Comparison of ENCODE assay signal across 8 mouse cellular contexts in the genomic region with DNA sequence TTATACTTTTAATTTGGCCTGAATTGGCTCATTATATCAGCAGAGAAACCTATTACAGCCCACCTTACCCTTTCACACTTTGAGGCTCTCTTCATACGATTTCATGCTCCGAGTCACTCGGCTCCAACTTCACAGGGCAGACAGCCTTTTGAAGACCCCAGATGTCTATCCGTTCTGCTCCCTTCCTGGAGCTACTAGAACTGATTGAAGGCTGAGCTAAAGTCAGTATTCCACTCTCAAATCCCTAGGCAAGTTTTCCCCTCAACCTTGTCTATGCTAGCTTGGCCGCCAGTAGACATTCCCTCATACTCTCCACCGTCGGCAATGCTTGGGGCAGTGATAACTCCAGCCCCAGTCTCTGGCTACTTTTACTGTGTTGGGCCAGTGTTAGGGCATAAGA. TPM values are rescaled to one million over a fixed set of nuclear protein-coding genes. Genes with fewer than 3 reads are reported as not detected.
DNase-seq lines count a peak whose midpoint lies in the region; ATAC-seq and TF ChIP-seq lines count a peak whose summit lies in the region.

No protein-coding gene starts in this region.

- no peak for TF ChIP-seq CTCF in hindbrain, postnatal 0 days (IDR thresholded peaks at IDR 0.05; ENCODE audit: low read depth)

- peaks cover 66% of the 10 kb centered on the region for H3K4me1 ChIP-seq in heart, embryonic 13.5 days
- peaks cover 67% of the 10 kb centered on the region for H3K4me1 ChIP-seq in midbrain, embryonic 12.5 days
- H3K4me1 ChIP-seq in midbrain, embryonic 15.5 days: peaks cover 53% of the 10 kb centered on the region
- H3K4me1 ChIP-seq in hindbrain, postnatal 0 days (ENCODE audit: insufficient read depth, low read length): peaks cover 24% of the 10 kb centered on the region
- H3K4me1 ChIP-seq in stomach, embryonic 14.5 days (ENCODE audit: control insufficient read depth, insufficient read depth, low read length): peaks cover 45% of the 10 kb centered on the region

- H3K36me3 ChIP-seq in heart, embryonic 13.5 days: peaks cover 5% of the 10 kb centered on the region
- peaks cover under 1% of the 10 kb centered on the region; the same call in 1 of the 2 replicates for H3K36me3 ChIP-seq in midbrain, embryonic 12.5 days
- H3K36me3 ChIP-seq in midbrain, embryonic 15.5 days (replicated peaks): no peaks in the 10 kb centered on the region
- no peaks in the 10 kb centered on the region for H3K36me3 ChIP-seq in hindbrain, postnatal 0 days (ENCODE audit: insufficient read depth, low read length)
- no peaks in the 10 kb centered on the region; the same call in 1 of the 2 replicates for H3K36me3 ChIP-seq in stomach, embryonic 14.5 days (ENCODE audit: control insufficient read depth, insufficient read depth, low read length)

- no peak for DNase-seq in heart, postnatal 14 days
- no peak for DNase-seq in hindbrain, postnatal 0 days (ENCODE audit: low spot score)
- DNase-seq in layer of hippocampus, postnatal 36 days: no peak
- DNase-seq in yolk sac, embryonic 10.5 days (ENCODE audit: low spot score): no peak

- intact Hi-C loops in heart, postnatal 14 days (cut with DNase I): no loop called here

- WGBS in heart, embryonic 13.5 days: 38% methylated on average over 7 of the region's 7 CpGs
- 47% methylated on average over 7 of the region's 7 CpGs for WGBS in midbrain, embryonic 12.5 days
- WGBS in midbrain, embryonic 15.5 days: 37% methylated on average over 7 of the region's 7 CpGs
- WGBS in hindbrain, postnatal 0 days: 55% methylated on average over 7 of the region's 7 CpGs
- WGBS in stomach, embryonic 14.5 days: 48% methylated on average over 7 of the region's 7 CpGs

- H3K9me3 ChIP-seq in heart, embryonic 13.5 days: no peaks in the 10 kb centered on the region
- H3K9me3 ChIP-seq in midbrain, embryonic 12.5 days: no peaks in the 10 kb centered on the region
- no peaks in the 10 kb centered on the region for H3K9me3 ChIP-seq in midbrain, embryonic 15.5 days
- H3K9me3 ChIP-seq in hindbrain, postnatal 0 days (ENCODE audit: low read length): no peaks in the 10 kb centered on the region
- H3K9me3 ChIP-seq in stomach, embryonic 14.5 days (ENCODE audit: control insufficient read depth, low read depth, low read length): no peaks in the 10 kb centered on the region

- no peak for ATAC-seq in heart, embryonic 13.5 days (ENCODE audit: extremely low read depth, insufficient number of reproducible peaks, low FRiP score, low TSS enrichment)
- ATAC-seq in midbrain, embryonic 12.5 days (ENCODE audit: low FRiP score, low read depth): no peak
- no peak for ATAC-seq in midbrain, embryonic 15.5 days (replicated peaks)
- no peak for ATAC-seq in hindbrain, postnatal 0 days
- no peak for ATAC-seq in stomach, embryonic 14.5 days (ENCODE audit: insufficient number of reproducible peaks, insufficient read depth, low FRiP score, low read depth)

- no peaks in the 10 kb centered on the region for H3K27me3 ChIP-seq in heart, embryonic 13.5 days (replicated peaks)
- no peaks in the 10 kb centered on the region for H3K27me3 ChIP-seq in midbrain, embryonic 12.5 days
- no peaks in the 10 kb centered on the region for H3K27me3 ChIP-seq in midbrain, embryonic 15.5 days (replicated peaks)
- no peaks in the 10 kb centered on the region for H3K27me3 ChIP-seq in hindbrain, postnatal 0 days (ENCODE audit: insufficient read depth, low read length)
- H3K27me3 ChIP-seq in stomach, embryonic 14.5 days (ENCODE audit: control insufficient read depth, insufficient read depth, low read length): no peaks in the 10 kb centered on the region

- H3K27ac ChIP-seq in heart, embryonic 13.5 days (replicated peaks): peak overlapping the region; percentile 98
- H3K27ac ChIP-seq in midbrain, embryonic 12.5 days (replicated peaks): no peak overlapping the region
- no peak overlapping the region for H3K27ac ChIP-seq in midbrain, embryonic 15.5 days
- no peak overlapping the region for H3K27ac ChIP-seq in hindbrain, postnatal 0 days
- H3K27ac ChIP-seq in stomach, embryonic 14.5 days (ENCODE audit: low read length): peak overlapping the region; percentile 69

- H3K4me3 ChIP-seq in heart, embryonic 13.5 days: peak overlapping the region; percentile 24; the same call in 1 of the 2 replicates
- no peak overlapping the region for H3K4me3 ChIP-seq in midbrain, embryonic 12.5 days
- no peak overlapping the region for H3K4me3 ChIP-seq in midbrain, embryonic 15.5 days
- no peak overlapping the region for H3K4me3 ChIP-seq in hindbrain, postnatal 0 days (ENCODE audit: low read length)
- H3K4me3 ChIP-seq in stomach, embryonic 14.5 days (ENCODE audit: low read depth, low read length): no peak overlapping the region

- H3K4me2 ChIP-seq in heart, embryonic 13.5 days: peak overlapping the region; percentile 91
- H3K4me2 ChIP-seq in midbrain, embryonic 12.5 days (replicated peaks): 0 out of 2 replicates have a peak overlapping the region, but pooled peaks have one; percentile 9
- no peak overlapping the region for H3K4me2 ChIP-seq in midbrain, embryonic 15.5 days
- H3K4me2 ChIP-seq in hindbrain, postnatal 0 days (ENCODE audit: low read depth, low read length): peak overlapping the region; percentile 5; the same call in 1 of the 2 replicates
- peak overlapping the region; percentile 88; the same call in 1 of the 2 replicates for H3K4me2 ChIP-seq in stomach, embryonic 14.5 days (replicated peaks; ENCODE audit: low read depth, low read length)

- peak overlapping the region; percentile 58; the same call in 1 of the 2 replicates for H3K9ac ChIP-seq in heart, embryonic 13.5 days
- H3K9ac ChIP-seq in midbrain, embryonic 12.5 days (replicated peaks): no peak overlapping the region
- H3K9ac ChIP-seq in midbrain, embryonic 15.5 days: no peak overlapping the region
- H3K9ac ChIP-seq in hindbrain, postnatal 0 days (replicated peaks; ENCODE audit: low read length): no peak overlapping the region
- H3K9ac ChIP-seq in stomach, embryonic 14.5 days (replicated peaks; ENCODE audit: low read depth, low read length): no peak overlapping the region

RNA-seq across cellular contexts. Expression of a gene that starts 0.4 kb away (rescaled TPM):
- 6.8 and 7.0 TPM in 2 replicates for polyA plus RNA-seq in heart, embryonic 13.5 days (2015; fragmentation: Nextera tagmentation; extraction: Ambion mirVana)
- 1 to 10 TPM; 5.6 to 7.8 TPM for total RNA-seq in heart, postnatal 14 days (2021)
- polyA plus RNA-seq in midbrain, embryonic 12.5 days (2016; fragmentation: Nextera tagmentation; extraction: Ambion mirVana): 2.9 and 3.3 TPM in 2 replicates
- 3.8 and 5.1 TPM in 2 replicates for polyA plus RNA-seq in midbrain, embryonic 15.5 days (2015; fragmentation: Nextera tagmentation; extraction: Ambion mirVana)
- 3.4 and 4.8 TPM in 2 replicates for total RNA-seq in hindbrain, postnatal 0 days (2014; rRNA removed)
- polyA plus RNA-seq in hindbrain, postnatal 0 days (2015; fragmentation: Nextera tagmentation; extraction: Ambion mirVana): 4.8 and 5.4 TPM in 2 replicates
- polyA plus RNA-seq in stomach, embryonic 14.5 days (2014; fragmentation: Nextera tagmentation; extraction: Ambion mirVana): 6.1 and 8.0 TPM in 2 replicates
- total RNA-seq in layer of hippocampus, postnatal 36 days (2021): 1 to 10 TPM; 2.1 to 2.2 TPM

RNA-seq across cellular contexts. Expression of a gene that starts 1.9 kb away (rescaled TPM):
- polyA plus RNA-seq in heart, embryonic 13.5 days (2015; fragmentation: Nextera tagmentation; extraction: Ambion mirVana): 7.0 and 7.3 TPM in 2 replicates
- total RNA-seq in heart, postnatal 14 days (2021): 10 to 100 TPM; 20.1 to 22.6 TPM
- polyA plus RNA-seq in midbrain, embryonic 12.5 days (2016; fragmentation: Nextera tagmentation; extraction: Ambion mirVana): 20.8 and 22.5 TPM in 2 replicates
- polyA plus RNA-seq in midbrain, embryonic 15.5 days (2015; fragmentation: Nextera tagmentation; extraction: Ambion mirVana): 10.2 and 10.7 TPM in 2 replicates
- 63.1 and 67.1 TPM in 2 replicates for total RNA-seq in hindbrain, postnatal 0 days (2014; rRNA removed)
- 6.2 and 7.5 TPM in 2 replicates for polyA plus RNA-seq in hindbrain, postnatal 0 days (2015; fragmentation: Nextera tagmentation; extraction: Ambion mirVana)
- polyA plus RNA-seq in stomach, embryonic 14.5 days (2014; fragmentation: Nextera tagmentation; extraction: Ambion mirVana): 13.1 and 15.5 TPM in 2 replicates
- 10 to 100 TPM; 63.0 to 63.9 TPM for total RNA-seq in layer of hippocampus, postnatal 36 days (2021)

RNA-seq across cellular contexts. Expression of a gene that starts 8.5 kb away (rescaled TPM):
- polyA plus RNA-seq in heart, embryonic 13.5 days (2015; fragmentation: Nextera tagmentation; extraction: Ambion mirVana): 3.7 and 4.0 TPM in 2 replicates
- total RNA-seq in heart, postnatal 14 days (2021): 1 to 10 TPM; 1.0 to 1.2 TPM
- 2.2 and 2.3 TPM in 2 replicates for polyA plus RNA-seq in midbrain, embryonic 12.5 days (2016; fragmentation: Nextera tagmentation; extraction: Ambion mirVana)
- polyA plus RNA-seq in midbrain, embryonic 15.5 days (2015; fragmentation: Nextera tagmentation; extraction: Ambion mirVana): 1.7 and 1.8 TPM in 2 replicates
- 1.8 and 2.0 TPM in 2 replicates for total RNA-seq in hindbrain, postnatal 0 days (2014; rRNA removed)
- polyA plus RNA-seq in hindbrain, postnatal 0 days (2015; fragmentation: Nextera tagmentation; extraction: Ambion mirVana): 1.7 and 2.5 TPM in 2 replicates
- polyA plus RNA-seq in stomach, embryonic 14.5 days (2014; fragmentation: Nextera tagmentation; extraction: Ambion mirVana): 3.7 and 3.8 TPM in 2 replicates
- under 1 TPM; 0.60 to 0.94 TPM for total RNA-seq in layer of hippocampus, postnatal 36 days (2021)

RNA-seq across cellular contexts. Expression of a gene that starts 14.3 kb away (rescaled TPM):
- polyA plus RNA-seq in heart, embryonic 13.5 days (2015; fragmentation: Nextera tagmentation; extraction: Ambion mirVana): 106 and 120 TPM in 2 replicates
- 10 to 100 TPM; 33.6 to 35.4 TPM for total RNA-seq in heart, postnatal 14 days (2021)
- polyA plus RNA-seq in midbrain, embryonic 12.5 days (2016; fragmentation: Nextera tagmentation; extraction: Ambion mirVana): 240 and 243 TPM in 2 replicates
- polyA plus RNA-seq in midbrain, embryonic 15.5 days (2015; fragmentation: Nextera tagmentation; extraction: Ambion mirVana): 306 and 313 TPM in 2 replicates
- total RNA-seq in hindbrain, postnatal 0 days (2014; rRNA removed): 61.9 and 65.3 TPM in 2 replicates
- polyA plus RNA-seq in hindbrain, postnatal 0 days (2015; fragmentation: Nextera tagmentation; extraction: Ambion mirVana): 223 and 233 TPM in 2 replicates
- polyA plus RNA-seq in stomach, embryonic 14.5 days (2014; fragmentation: Nextera tagmentation; extraction: Ambion mirVana): 104 and 105 TPM in 2 replicates
- 10 to 100 TPM; 79.4 to 87.3 TPM for total RNA-seq in layer of hippocampus, postnatal 36 days (2021)

RNA-seq across cellular contexts. Expression of a gene that starts 14.9 kb away (rescaled TPM):
- 53.6 and 54.2 TPM in 2 replicates for polyA plus RNA-seq in heart, embryonic 13.5 days (2015; fragmentation: Nextera tagmentation; extraction: Ambion mirVana)
- 10 to 100 TPM; 56.3 to 57.9 TPM for total RNA-seq in heart, postnatal 14 days (2021)
- polyA plus RNA-seq in midbrain, embryonic 12.5 days (2016; fragmentation: Nextera tagmentation; extraction: Ambion mirVana): 82.8 and 86.2 TPM in 2 replicates
- polyA plus RNA-seq in midbrain, embryonic 15.5 days (2015; fragmentation: Nextera tagmentation; extraction: Ambion mirVana): 128 and 130 TPM in 2 replicates
- 306 and 322 TPM in 2 replicates for total RNA-seq in hindbrain, postnatal 0 days (2014; rRNA removed)
- polyA plus RNA-seq in hindbrain, postnatal 0 days (2015; fragmentation: Nextera tagmentation; extraction: Ambion mirVana): 97.7 and 98.4 TPM in 2 replicates
- 53.1 and 53.9 TPM in 2 replicates for polyA plus RNA-seq in stomach, embryonic 14.5 days (2014; fragmentation: Nextera tagmentation; extraction: Ambion mirVana)
- 100 to 1,000 TPM; 159 to 169 TPM for total RNA-seq in layer of hippocampus, postnatal 36 days (2021)

Comparison
In these comparisons a context has a peak if more than half of its experiments do, and no peak if none do; other contexts are left out.
1. H3K27ac ChIP-seq: peak in heart, embryonic 13.5 days (single experiment) and stomach, embryonic 14.5 days (single experiment); none in midbrain, embryonic 12.5 days (single experiment), midbrain, embryonic 15.5 days (single experiment) and hindbrain, postnatal 0 days (single experiment).